Mouse (Mus musculus) intestine, embryonic 15.5 days (tissue): ENCODE results near the gene Rab3ip. TPM values are rescaled to one million over a fixed set of nuclear protein-coding genes. Genes with fewer than 3 reads are reported as not detected.
A peak's percentile ranks its signal among the peaks of the same experiment; 100 is the strongest.

Experiments used
- ATAC-seq: fragments of 200-750 bp; cut with Nextera tagmentation; 2 replicates; pipeline ENCODE4 v1.8.0; 2017; ENCODE audit warnings: moderate TSS enrichment, moderate library complexity
- H3K27ac ChIP-seq: fragments of 300-500 bp; sonication (generic); 2 replicates; pipeline ENCODE4 v1.5.1; 2015; ENCODE audit warnings: mild to moderate bottlenecking, inconsistent platforms
- H3K27me3 ChIP-seq: fragments of 300-500 bp; sonication (generic); replicated peaks from 2 replicates; pipeline ENCODE4 v1.6.1; 2015; ENCODE audit warnings: inconsistent platforms
- H3K36me3 ChIP-seq: fragments of 300-500 bp; sonication (generic); 2 replicates; pipeline ENCODE4 v1.6.1; 2015; ENCODE audit warnings: inconsistent platforms
- H3K4me1 ChIP-seq: fragments of 300-500 bp; sonication (generic); replicated peaks from 2 replicates; pipeline ENCODE4 v1.6.1; 2015; ENCODE audit warnings: inconsistent platforms
- H3K4me2 ChIP-seq: fragments of 300-500 bp; sonication (generic); replicated peaks from 2 replicates; pipeline ENCODE4 v1.6.1; 2015; ENCODE audit warnings: mild to moderate bottlenecking, inconsistent platforms
- H3K4me3 ChIP-seq: fragments of 300-500 bp; sonication (generic); replicated peaks from 2 replicates; pipeline ENCODE4 v1.5.1; 2015; ENCODE audit warnings: inconsistent platforms
- H3K9ac ChIP-seq: fragments of 300-500 bp; sonication (generic); 2 replicates; pipeline ENCODE4 v1.6.1; 2015; ENCODE audit warnings: inconsistent platforms
- H3K9me3 ChIP-seq: fragments of 300-500 bp; sonication (generic); 2 replicates; pipeline ENCODE4 v1.6.1; 2016; ENCODE audit warnings: inconsistent platforms
- WGBS: fragments of 180-500 bp; shearing (Covaris S2); methylation state at CpG from one replicate; pipeline ENCODE4 v1.1.7; 2015; 5-methylcytosine and 5-hydroxymethylcytosine counted together
- polyA plus RNA-seq: library from polyadenylated mRNA; unstranded; fragments of >200 nt; fragmentation: Nextera tagmentation; extraction: Ambion mirVana; gene quantifications from 2 replicates; pipeline ENCODE4 v1.2.1, GENCODE M21; 2015

The Rab3ip gene
- 33.1 and 34.3 TPM in 2 replicates for polyA plus RNA-seq

DNA sequence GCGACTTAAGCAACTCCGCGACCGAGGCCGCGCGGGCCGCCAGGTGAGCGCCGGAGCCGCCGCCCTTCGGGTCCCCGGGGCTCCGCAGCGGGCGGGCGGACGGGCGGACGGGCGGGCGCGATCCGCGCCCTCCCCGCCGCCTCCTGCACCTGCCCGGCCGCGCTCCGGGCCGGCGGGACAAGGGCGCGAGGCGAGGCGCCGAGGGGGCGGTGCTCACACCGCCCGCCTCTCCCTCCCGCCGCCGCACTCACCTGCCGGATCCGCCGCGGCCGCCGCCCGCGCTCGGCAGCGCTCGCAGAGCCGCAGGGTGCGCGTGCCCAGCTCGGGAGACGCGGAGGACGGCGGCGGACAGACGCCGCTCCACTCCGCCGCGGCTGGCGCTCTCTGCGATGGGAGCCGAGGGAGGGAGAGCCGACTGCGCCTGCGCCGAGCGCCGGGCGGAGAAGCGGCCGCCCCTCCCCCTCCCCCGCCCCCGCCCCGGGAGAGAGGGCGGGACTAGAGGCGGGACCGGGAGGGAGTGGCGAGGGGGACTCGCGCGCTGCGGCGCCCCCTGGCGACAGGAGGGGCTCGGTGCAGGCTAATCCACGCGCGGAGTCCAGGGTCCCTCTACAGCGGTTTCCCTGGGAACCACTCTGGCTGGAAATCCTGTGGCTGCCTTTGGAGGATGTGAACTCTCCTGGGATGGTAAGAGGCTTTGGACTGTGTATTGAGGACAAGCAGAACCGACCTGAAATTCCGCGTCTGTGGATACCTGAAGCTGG, at the start of gene Rab3ip:
TSS of gene Rab3ip (minus strand) at position 761 of the 761 bp plus-strand sequence.
- Histone ChIP-seq H3K27me3 (no peaks in the 10 kb centered on the region), H3K4me1 (peaks cover 7% of the 10 kb centered on the region; the same call in 1 of the 2 replicates), H3K9ac (peak within 1 kb of the TSS; percentile 74), H3K4me3 (peak within 1 kb of the TSS; percentile 78), H3K27ac (peak within 1 kb of the TSS; percentile 88), H3K9me3 (no peaks in the 10 kb centered on the region), H3K36me3 (no peaks in the 10 kb centered on the region), H3K4me2 (peak within 1 kb of the TSS; percentile 84)
- WGBS: 0% methylated on average over 69 of the region's 103 CpGs
- peak; percentile 92 for ATAC-seq

DNA sequence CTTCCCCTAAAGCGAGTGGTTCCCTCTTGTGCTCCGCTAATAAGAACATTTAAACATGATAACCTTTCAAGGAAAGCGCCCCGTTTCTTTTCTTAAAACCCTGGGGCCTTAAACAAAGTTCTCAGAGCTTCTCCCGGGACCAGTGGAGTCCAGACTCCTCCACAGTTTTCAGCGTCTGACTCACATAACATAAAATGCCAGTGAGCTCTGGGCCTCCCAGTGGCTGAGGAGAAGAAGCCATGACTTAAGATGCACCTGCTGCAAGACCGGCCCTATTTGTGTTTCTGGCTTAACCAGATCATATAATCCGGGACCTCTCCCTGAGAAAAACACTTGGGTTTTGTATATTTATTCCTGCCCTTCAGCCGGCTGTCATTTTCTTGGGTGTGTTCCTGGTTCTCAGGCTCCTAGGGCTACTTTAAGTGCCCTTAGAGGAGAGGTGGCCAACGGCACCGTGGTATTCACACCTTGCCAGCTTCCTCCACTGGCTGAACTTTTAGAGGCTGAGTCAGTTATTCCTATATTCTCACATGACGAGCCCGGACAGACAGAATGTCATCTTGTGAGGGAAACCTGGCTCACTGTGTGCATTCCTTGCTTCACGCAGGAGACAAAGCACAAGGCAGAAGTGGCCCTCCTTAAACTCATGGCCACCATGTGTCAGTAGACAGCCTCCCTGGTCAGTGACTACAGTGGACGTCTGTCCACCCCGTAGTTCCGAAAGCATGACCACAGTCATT, 48.3 kb upstream of the Rab3ip start:
- H3K36me3 ChIP-seq: no peaks in the 10 kb centered on the region
- no peaks in the 10 kb centered on the region for H3K9me3 ChIP-seq
- peaks cover 7% of the 10 kb centered on the region for H3K4me1 ChIP-seq
- ATAC-seq: no peak
- H3K27ac ChIP-seq: no peak overlapping the region
- H3K27me3 ChIP-seq: no peaks in the 10 kb centered on the region
- H3K4me2 ChIP-seq: no peak overlapping the region
- H3K4me3 ChIP-seq: no peak overlapping the region
- 78% methylated on average over 17 of the region's 17 CpGs for WGBS
- no peak overlapping the region for H3K9ac ChIP-seq

DNA sequence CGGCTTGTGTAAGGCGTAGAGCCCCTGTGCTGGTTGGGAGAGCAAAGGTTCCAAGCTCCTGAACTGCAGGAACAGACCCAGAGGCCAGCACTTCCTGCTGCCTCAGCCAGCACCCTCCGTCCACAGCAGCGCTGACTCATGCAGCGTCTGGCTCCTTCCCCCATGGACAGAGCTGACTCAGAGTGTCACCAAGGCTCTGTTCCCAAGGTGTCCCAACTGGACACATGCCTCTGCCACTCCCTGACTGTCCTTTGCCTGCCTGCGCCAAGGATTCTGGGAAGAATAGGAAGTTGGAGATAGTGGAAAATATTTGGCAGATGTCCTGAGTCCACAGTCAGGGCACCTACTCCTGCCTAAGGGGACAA, 45.6 kb upstream of the Rab3ip start:
- peaks cover 7% of the 10 kb centered on the region for H3K4me1 ChIP-seq
- H3K9ac ChIP-seq: no peak overlapping the region
- H3K36me3 ChIP-seq: no peaks in the 10 kb centered on the region
- 34% methylated on average over 6 of the region's 6 CpGs for WGBS
- 0 out of 2 replicates have a peak overlapping the region, but pooled peaks have one; percentile 11 for H3K4me2 ChIP-seq
- no peaks in the 10 kb centered on the region for H3K27me3 ChIP-seq
- H3K9me3 ChIP-seq: no peaks in the 10 kb centered on the region
- peak overlapping the region; percentile 72 for H3K27ac ChIP-seq
- H3K4me3 ChIP-seq: no peak overlapping the region
- peak; percentile 95 for ATAC-seq

DNA sequence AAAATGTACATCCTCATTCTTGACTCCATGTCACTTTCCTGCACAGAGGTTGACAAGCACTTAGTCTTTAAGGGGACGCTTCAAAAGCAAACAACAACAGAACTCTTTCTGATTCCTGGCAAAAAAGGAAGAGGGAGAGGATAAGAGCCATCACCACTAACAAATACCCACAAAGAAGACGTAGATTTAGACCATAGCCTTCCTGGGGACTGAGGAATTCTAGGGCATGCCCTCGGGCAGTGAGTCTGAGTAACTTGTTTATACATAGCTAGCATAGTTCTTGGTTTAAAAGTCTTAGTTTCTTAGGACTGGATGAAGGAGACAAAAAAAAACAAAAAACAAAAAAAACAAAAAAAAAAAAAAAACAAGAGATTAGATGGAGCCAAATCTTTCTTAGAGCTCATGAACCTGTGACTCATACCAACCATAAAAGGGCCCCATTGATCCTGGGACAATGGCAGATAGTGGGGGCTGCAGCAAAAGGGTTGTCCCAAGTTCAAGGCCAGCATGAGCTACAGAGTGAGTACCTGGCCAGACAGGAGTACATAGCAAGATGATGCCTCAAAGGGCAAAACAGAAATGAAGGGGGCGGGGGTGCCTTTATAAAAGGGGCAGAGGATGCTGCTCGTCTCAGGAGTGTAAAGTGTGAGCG, 45.1 kb upstream of the Rab3ip start:
- Histone ChIP-seq H3K27me3 (no peaks in the 10 kb centered on the region), H3K36me3 (no peaks in the 10 kb centered on the region), H3K4me2 (0 out of 2 replicates have a peak overlapping the region, but pooled peaks have one; percentile 11), H3K4me1 (peaks cover 7% of the 10 kb centered on the region), H3K9me3 (no peaks in the 10 kb centered on the region), H3K27ac (peak overlapping the region; percentile 72), H3K9ac (no peak overlapping the region), H3K4me3 (no peak overlapping the region)
- 51% methylated on average over 6 of the region's 6 CpGs for WGBS
- peak; percentile 81 for ATAC-seq

DNA sequence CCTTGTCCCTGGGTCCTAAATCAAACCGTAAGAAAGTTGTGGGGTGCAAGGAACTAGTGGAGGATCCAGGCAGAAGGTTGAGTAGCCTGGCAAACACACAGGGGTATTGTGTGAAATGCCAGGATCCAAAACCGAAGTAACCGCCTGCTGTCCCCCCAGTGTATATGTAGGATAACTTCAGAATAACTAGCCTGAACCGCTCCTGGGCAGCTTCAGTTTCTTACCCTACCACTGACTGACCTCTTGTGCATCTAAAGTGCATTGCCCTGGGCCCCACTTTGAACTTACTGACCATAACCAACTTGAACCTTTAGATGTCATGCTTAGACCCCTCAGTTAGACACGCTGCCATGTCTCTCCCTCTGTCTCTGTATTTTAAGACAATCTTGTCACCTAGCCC, 44.6 kb upstream of the Rab3ip start:
- Histone ChIP-seq H3K4me2 (no peak overlapping the region), H3K27me3 (no peaks in the 10 kb centered on the region), H3K4me1 (peaks cover 7% of the 10 kb centered on the region), H3K9me3 (no peaks in the 10 kb centered on the region), H3K4me3 (no peak overlapping the region), H3K36me3 (no peaks in the 10 kb centered on the region), H3K9ac (no peak overlapping the region), H3K27ac (no peak overlapping the region)
- WGBS: 82% methylated on average over 5 of the region's 5 CpGs
- no peak for ATAC-seq

DNA sequence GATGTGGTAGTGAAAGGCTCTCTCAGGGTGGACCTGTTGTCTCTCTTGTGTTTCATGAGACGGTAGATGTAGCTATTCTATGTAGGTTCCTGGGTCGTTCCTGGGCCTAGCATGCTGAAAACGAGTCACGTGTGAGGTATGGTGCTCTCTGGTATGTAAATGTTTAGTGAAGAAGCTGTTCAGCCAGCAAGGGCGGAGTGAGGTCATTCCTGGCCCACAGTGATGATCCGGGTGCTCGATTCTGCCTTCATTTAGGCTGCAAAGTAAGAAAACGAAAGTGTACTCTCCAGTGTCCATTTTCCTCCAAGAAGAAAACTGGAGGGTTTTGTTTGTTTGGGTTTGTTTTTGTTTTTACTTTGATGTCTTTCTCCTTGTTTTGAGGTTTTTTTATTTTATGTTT, 43.4 kb upstream of the Rab3ip start:
- Histone ChIP-seq H3K27me3 (no peaks in the 10 kb centered on the region), H3K9me3 (no peaks in the 10 kb centered on the region)

DNA sequence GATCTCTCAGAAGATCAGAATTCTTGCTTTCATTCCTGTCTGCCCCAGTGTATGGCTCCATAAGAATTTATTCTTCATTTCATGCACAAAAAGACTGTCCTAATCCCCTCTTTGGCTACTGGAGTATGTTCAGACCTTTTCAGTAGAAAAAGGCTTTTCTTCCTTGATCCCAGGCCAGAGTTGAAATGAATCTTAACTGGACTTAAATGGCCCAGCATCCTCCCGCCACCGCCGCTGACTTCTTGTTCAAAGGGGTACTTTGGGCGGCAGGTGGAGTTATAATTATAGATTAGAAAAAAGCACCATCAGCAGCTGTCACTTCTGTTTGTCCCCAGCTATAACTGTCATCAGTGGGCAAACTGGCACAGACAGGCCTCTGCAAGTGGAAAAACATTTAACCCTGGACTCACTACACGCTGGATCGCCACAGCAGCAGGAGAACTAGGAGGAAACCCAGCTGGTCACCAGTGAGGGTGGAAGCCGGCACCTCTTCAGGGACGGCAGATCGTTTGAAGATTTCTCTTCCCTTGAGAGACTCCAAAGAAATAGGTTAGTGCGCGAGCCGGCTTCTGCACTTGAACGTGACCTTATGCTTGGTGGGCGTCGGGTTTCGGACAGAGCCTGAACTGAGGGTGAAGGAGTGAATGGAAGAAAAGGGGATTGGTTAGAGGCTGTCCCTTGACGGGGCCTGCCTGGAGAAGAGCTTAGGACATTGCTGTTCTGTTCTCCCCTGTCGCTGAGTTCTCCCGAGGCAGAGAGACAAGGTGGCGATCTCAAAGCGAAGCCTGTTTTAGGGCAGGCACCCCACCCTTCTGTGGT, 35.9 kb upstream of the Rab3ip start, which contains the start of gene Best3:
TSS of gene Best3 (plus strand) at position 51 of the 819 bp plus-strand sequence.
- no peaks in the 10 kb centered on the region for H3K27me3 ChIP-seq
- H3K27ac ChIP-seq: no peak within 1 kb of the TSS
- H3K9ac ChIP-seq: no peak within 1 kb of the TSS
- no peaks in the 10 kb centered on the region for H3K4me1 ChIP-seq
- no peak within 1 kb of the TSS for H3K4me2 ChIP-seq
- no peaks in the 10 kb centered on the region for H3K9me3 ChIP-seq
- H3K36me3 ChIP-seq: no peaks in the 10 kb centered on the region
- no peak for ATAC-seq
- no peak within 1 kb of the TSS for H3K4me3 ChIP-seq
- WGBS: 52% methylated on average over 21 of the region's 21 CpGs

More for the DNA sequence above, 43.4 kb upstream of the Rab3ip start:
- no peak overlapping the region for H3K4me2 ChIP-seq
- no peak overlapping the region for H3K27ac ChIP-seq
- no peaks in the 10 kb centered on the region for H3K36me3 ChIP-seq
- peaks cover 7% of the 10 kb centered on the region for H3K4me1 ChIP-seq
- ATAC-seq: no peak
- H3K4me3 ChIP-seq: no peak overlapping the region
- WGBS: 61% methylated on average over 8 of the region's 8 CpGs
- H3K9ac ChIP-seq: no peak overlapping the region

DNA sequence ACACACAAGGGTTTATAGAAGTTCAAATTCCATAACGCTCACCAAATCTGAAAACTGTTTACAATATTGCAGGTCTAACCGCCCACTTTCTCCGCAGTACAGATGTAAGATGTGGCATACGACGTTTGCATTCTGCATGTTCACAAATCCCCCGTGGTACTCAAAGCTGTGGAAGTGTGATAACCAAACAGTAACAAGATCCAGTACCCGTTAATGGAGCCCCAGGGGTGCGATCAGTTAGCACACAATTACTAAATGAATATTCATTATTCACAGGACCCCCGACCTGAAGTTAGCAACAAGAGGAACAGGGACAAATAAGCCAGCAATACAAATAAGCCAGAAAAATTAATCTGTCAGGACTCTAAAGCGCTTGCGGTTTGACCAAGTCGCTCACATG, 34.3 kb upstream of the Rab3ip start:
- Histone ChIP-seq H3K4me3 (no peak overlapping the region), H3K27ac (no peak overlapping the region), H3K9ac (no peak overlapping the region), H3K27me3 (no peaks in the 10 kb centered on the region), H3K9me3 (no peaks in the 10 kb centered on the region), H3K4me1 (no peaks in the 10 kb centered on the region), H3K4me2 (no peak overlapping the region), H3K36me3 (no peaks in the 10 kb centered on the region)
- WGBS: 64% methylated on average over 12 of the region's 12 CpGs
- ATAC-seq: no peak

DNA sequence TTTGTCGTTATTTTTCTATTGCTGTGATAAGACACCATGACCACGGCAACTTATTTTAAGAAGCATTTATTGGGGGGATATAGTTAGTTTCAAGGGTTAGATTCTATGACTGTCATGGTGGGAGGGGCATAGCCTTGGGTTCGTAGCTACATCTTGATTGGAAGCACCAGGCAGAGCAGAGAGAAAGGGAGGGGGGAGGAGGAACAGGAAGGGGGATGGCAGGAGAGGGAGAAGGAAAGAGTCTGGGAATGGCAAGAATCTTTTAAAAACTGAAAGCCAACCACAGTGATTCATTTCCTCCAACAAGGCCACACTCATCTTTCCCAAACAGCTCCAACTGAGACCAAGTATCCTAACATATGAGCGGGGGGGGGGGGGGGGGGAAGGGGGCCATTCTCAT, 32.0 kb upstream of the Rab3ip start:
- H3K27me3 ChIP-seq: no peaks in the 10 kb centered on the region
- no peak overlapping the region for H3K4me3 ChIP-seq
- no peaks in the 10 kb centered on the region for H3K9me3 ChIP-seq
- no peaks in the 10 kb centered on the region for H3K36me3 ChIP-seq
- no peak overlapping the region for H3K9ac ChIP-seq
- H3K4me1 ChIP-seq: no peaks in the 10 kb centered on the region
- ATAC-seq: no peak
- no peak overlapping the region for H3K4me2 ChIP-seq
- 56% methylated on average over 4 of the region's 4 CpGs for WGBS
- H3K27ac ChIP-seq: no peak overlapping the region

DNA sequence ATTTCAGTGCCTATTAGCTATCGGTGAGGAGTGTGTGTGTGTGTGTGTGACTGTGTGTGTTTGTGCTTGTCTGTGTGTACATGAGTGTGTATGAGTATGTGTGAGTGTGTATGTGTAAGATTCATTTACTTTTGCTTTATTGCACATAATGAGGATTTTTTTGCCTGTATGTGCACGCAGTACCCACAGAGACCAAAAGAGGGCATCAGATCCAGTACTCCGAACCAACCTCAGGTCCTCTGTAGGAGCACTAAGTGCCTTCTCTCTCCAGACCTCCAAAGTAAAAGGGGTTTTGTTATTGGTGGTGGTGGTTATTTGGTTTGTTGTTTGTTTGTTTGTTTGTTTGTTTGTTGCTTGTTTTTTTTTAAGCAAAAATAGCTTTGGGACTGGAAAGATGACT, 30.3 kb upstream of the Rab3ip start:
- H3K4me2 ChIP-seq: no peak overlapping the region
- no peak overlapping the region for H3K4me3 ChIP-seq
- 83% methylated on average over 3 of the region's 3 CpGs for WGBS
- no peaks in the 10 kb centered on the region for H3K9me3 ChIP-seq
- no peaks in the 10 kb centered on the region for H3K27me3 ChIP-seq
- no peaks in the 10 kb centered on the region for H3K36me3 ChIP-seq
- no peaks in the 10 kb centered on the region for H3K4me1 ChIP-seq
- ATAC-seq: no peak
- no peak overlapping the region for H3K9ac ChIP-seq
- H3K27ac ChIP-seq: no peak overlapping the region

DNA sequence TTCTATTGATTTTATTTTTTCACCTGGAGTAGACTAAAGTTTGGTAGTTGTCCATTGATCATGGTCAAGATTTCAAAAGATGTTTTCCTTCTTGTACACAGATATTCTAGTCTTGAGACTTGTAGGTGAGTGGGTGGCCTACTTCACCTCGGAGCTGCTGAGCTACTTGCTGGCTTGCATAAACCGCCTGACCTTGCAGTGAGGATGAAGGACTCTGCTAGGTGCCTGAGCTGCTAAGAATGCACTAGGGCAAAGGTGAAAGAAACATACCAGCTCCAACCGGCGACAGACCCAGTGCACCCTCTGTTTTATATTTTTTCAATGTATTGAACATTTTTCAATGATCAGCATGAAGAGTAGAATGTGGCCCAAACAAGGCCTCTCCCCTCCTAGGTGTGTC, 29.7 kb upstream of the Rab3ip start:
- 67% methylated on average over 4 of the region's 4 CpGs for WGBS

DNA sequence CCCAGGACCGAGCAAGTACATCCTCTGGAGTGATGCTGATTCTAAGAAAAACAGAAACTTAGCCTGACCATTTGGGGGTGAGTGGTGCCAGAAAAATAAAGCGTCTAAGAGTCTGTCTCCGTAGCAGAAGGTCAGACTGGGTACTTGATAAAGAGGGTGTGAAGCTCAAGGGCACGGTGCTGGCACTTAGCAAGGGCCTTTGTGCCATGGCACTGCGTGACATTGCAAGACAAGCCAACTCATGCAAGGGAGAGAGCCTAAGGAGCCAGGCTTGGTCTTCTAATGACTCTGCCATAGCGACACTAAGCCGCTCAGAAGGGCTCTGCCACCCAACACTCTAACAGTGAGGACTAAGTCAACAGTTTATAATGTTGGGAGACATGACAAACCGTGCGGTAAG, 28.3 kb upstream of the Rab3ip start:
- WGBS: 87% methylated on average over 9 of the region's 9 CpGs
- ATAC-seq: no peak

More for the DNA sequence above, 29.7 kb upstream of the Rab3ip start:
- Histone ChIP-seq H3K36me3 (no peaks in the 10 kb centered on the region), H3K27ac (no peak overlapping the region), H3K4me1 (no peaks in the 10 kb centered on the region), H3K9ac (no peak overlapping the region), H3K9me3 (no peaks in the 10 kb centered on the region), H3K4me3 (no peak overlapping the region), H3K4me2 (no peak overlapping the region), H3K27me3 (no peaks in the 10 kb centered on the region)
- ATAC-seq: no peak

More for the DNA sequence above, 28.3 kb upstream of the Rab3ip start:
- Histone ChIP-seq H3K4me3 (no peak overlapping the region), H3K36me3 (no peaks in the 10 kb centered on the region), H3K27me3 (no peaks in the 10 kb centered on the region), H3K4me1 (no peaks in the 10 kb centered on the region), H3K27ac (no peak overlapping the region), H3K9me3 (no peaks in the 10 kb centered on the region), H3K4me2 (no peak overlapping the region), H3K9ac (no peak overlapping the region)
